Mouse (Mus musculus): Measurements from ENCODE around the gene Slc16a13. TPM values are rescaled to one million over a fixed set of nuclear protein-coding genes. Genes with fewer than 3 reads are reported as not detected.

The Slc16a13 gene
- polyA plus RNA-seq, 2 experiments: 9.2 to 9.3 TPM

DNA sequence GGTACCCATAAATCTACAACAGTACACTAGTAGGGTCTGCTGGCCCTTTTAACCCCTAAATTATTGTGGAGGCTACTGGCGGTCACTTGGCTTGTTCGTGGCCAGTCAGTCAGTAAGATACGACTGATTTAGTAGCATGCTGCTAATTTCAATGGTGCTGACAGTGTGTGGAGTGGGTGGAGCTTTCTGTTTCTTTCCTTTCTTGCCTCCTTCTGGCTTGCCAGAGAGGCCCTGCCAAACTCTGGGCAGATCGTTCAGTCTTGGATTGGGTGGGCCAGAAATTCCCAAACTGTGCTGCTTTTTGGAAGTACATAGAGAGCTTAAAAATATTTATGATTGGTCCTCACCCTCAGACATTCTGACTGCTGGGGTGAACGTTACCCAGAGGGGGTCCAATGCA is 6.3 kb upstream of the Slc16a13 start:
- TF ChIP-seq POLR2A (IDR thresholded peaks at IDR 0.05; ENCODE audit: borderline replicate concordance, extremely low read depth, insufficient read depth, insufficient read length): no peak
- Histone ChIP-seq H3K4me3 (replicated peaks; ENCODE audit: low read length) (0 out of 2 replicates have a peak overlapping the region, but pooled peaks have one; percentile 25), H3K27me3 (ENCODE audit: control insufficient read depth, insufficient read depth, low read length) (peaks cover 55% of the 10 kb centered on the region), H3K4me2 (replicated peaks; ENCODE audit: low read depth, low read length, severe bottlenecking) (peak overlapping the region; percentile 32), H3K9ac (ENCODE audit: low read depth, low read length, severe bottlenecking) (no peak overlapping the region), H3K4me1 (ENCODE audit: control insufficient read depth, insufficient read depth, low read length) (peaks cover 13% of the 10 kb centered on the region; the same call in 1 of the 2 replicates), H3K9me3 (ENCODE audit: control insufficient read depth, low read length) (no peaks in the 10 kb centered on the region), H3K36me3 (ENCODE audit: control insufficient read depth, insufficient read depth, low read length) (no peaks in the 10 kb centered on the region), H3K27ac (replicated peaks; ENCODE audit: low read depth, low read length) (no peak overlapping the region)
- no peak for ATAC-seq (ENCODE audit: low FRiP score, low read depth)
- WGBS: 32% methylated on average over 5 of the region's 5 CpGs
- no peak for DNase-seq (ENCODE audit: low spot score)

- Histone ChIP-seq H3K36me3 (ENCODE audit: control insufficient read depth, insufficient read depth, low read length) (no peaks in the 10 kb centered on the region), H3K4me2 (replicated peaks; ENCODE audit: low read depth, low read length, severe bottlenecking) (peak overlapping the region; percentile 32), H3K9ac (ENCODE audit: low read depth, low read length, severe bottlenecking) (no peak overlapping the region), H3K4me3 (replicated peaks; ENCODE audit: low read length) (peak overlapping the region; percentile 25), H3K9me3 (ENCODE audit: control insufficient read depth, low read length) (no peaks in the 10 kb centered on the region), H3K27me3 (ENCODE audit: control insufficient read depth, insufficient read depth, low read length) (peaks cover 55% of the 10 kb centered on the region), H3K4me1 (ENCODE audit: control insufficient read depth, insufficient read depth, low read length) (peaks cover 19% of the 10 kb centered on the region; the same call in 1 of the 2 replicates), H3K27ac (replicated peaks; ENCODE audit: low read depth, low read length) (no peak overlapping the region; the same call in 1 of the 2 replicates)
- 5% methylated on average over 18 of the region's 18 CpGs for WGBS
- no peak for DNase-seq (ENCODE audit: low spot score)
- ATAC-seq (ENCODE audit: low FRiP score, low read depth): no peak
- no peak for TF ChIP-seq POLR2A (IDR thresholded peaks at IDR 0.05; ENCODE audit: borderline replicate concordance, extremely low read depth, insufficient read depth, insufficient read length)
These were observed 5.7 kb upstream of the Slc16a13 start for GRCm38 (mm10) chr11:70226602-70226890.

GRCm38 (mm10) chr11:70225798-70226601 is 5.1 kb upstream of the Slc16a13 start:
- DNase-seq (ENCODE audit: low spot score) (no peak), ATAC-seq (ENCODE audit: low FRiP score, low read depth) (no peak)
- Histone ChIP-seq H3K27me3 (ENCODE audit: control insufficient read depth, insufficient read depth, low read length) (peaks cover 55% of the 10 kb centered on the region), H3K9me3 (ENCODE audit: control insufficient read depth, low read length) (no peaks in the 10 kb centered on the region), H3K4me1 (ENCODE audit: control insufficient read depth, insufficient read depth, low read length) (peaks cover 22% of the 10 kb centered on the region; the same call in 1 of the 2 replicates), H3K4me2 (replicated peaks; ENCODE audit: low read depth, low read length, severe bottlenecking) (peak overlapping the region; percentile 32), H3K4me3 (replicated peaks; ENCODE audit: low read length) (peak overlapping the region; percentile 25), H3K27ac (replicated peaks; ENCODE audit: low read depth, low read length) (no peak overlapping the region), H3K9ac (ENCODE audit: low read depth, low read length, severe bottlenecking) (no peak overlapping the region), H3K36me3 (ENCODE audit: control insufficient read depth, insufficient read depth, low read length) (no peaks in the 10 kb centered on the region)
- WGBS: 20% methylated on average over 27 of the region's 27 CpGs
- TF ChIP-seq POLR2A (IDR thresholded peaks at IDR 0.05; ENCODE audit: borderline replicate concordance, extremely low read depth, insufficient read depth, insufficient read length): no peak

GRCm38 (mm10) chr11:70223724-70224123 is 2.9 kb upstream of the Slc16a13 start:
- DNase-seq (ENCODE audit: low spot score) (no peak), ATAC-seq (ENCODE audit: low FRiP score, low read depth) (no peak)
- 82% methylated on average over 9 of the region's 9 CpGs for WGBS
- H3K27me3 ChIP-seq (ENCODE audit: control insufficient read depth, insufficient read depth, low read length): peaks cover 39% of the 10 kb centered on the region
- no peak overlapping the region for H3K27ac ChIP-seq (replicated peaks; ENCODE audit: low read depth, low read length)
- H3K9ac ChIP-seq (ENCODE audit: low read depth, low read length, severe bottlenecking): no peak overlapping the region
- H3K4me2 ChIP-seq (replicated peaks; ENCODE audit: low read depth, low read length, severe bottlenecking): no peak overlapping the region
- H3K4me1 ChIP-seq (ENCODE audit: control insufficient read depth, insufficient read depth, low read length): peaks cover 31% of the 10 kb centered on the region
- H3K9me3 ChIP-seq (ENCODE audit: control insufficient read depth, low read length): no peaks in the 10 kb centered on the region
- H3K36me3 ChIP-seq (ENCODE audit: control insufficient read depth, insufficient read depth, low read length): no peaks in the 10 kb centered on the region
- TF ChIP-seq POLR2A (IDR thresholded peaks at IDR 0.05; ENCODE audit: borderline replicate concordance, extremely low read depth, insufficient read depth, insufficient read length): no peak
- no peak overlapping the region for H3K4me3 ChIP-seq (replicated peaks; ENCODE audit: low read length)

GRCm38 (mm10) chr11:70221603-70222500 is 988 bp upstream of the Slc16a13 start:
- Histone ChIP-seq H3K9me3 (ENCODE audit: control insufficient read depth, low read length) (no peaks in the 10 kb centered on the region), H3K27me3 (ENCODE audit: control insufficient read depth, insufficient read depth, low read length) (peaks cover 24% of the 10 kb centered on the region), H3K36me3 (ENCODE audit: control insufficient read depth, insufficient read depth, low read length) (peaks cover 6% of the 10 kb centered on the region), H3K4me2 (replicated peaks; ENCODE audit: low read depth, low read length, severe bottlenecking) (peak overlapping the region; percentile 74), H3K27ac (replicated peaks; ENCODE audit: low read depth, low read length) (peak overlapping the region; percentile 69), H3K4me1 (ENCODE audit: control insufficient read depth, insufficient read depth, low read length) (peaks cover 29% of the 10 kb centered on the region), H3K4me3 (replicated peaks; ENCODE audit: low read length) (peak overlapping the region; percentile 47), H3K9ac (ENCODE audit: low read depth, low read length, severe bottlenecking) (peak overlapping the region; percentile 50; the same call in 1 of the 2 replicates)
- TF ChIP-seq POLR2A (IDR thresholded peaks at IDR 0.05; ENCODE audit: borderline replicate concordance, extremely low read depth, insufficient read depth, insufficient read length): no peak
- DNase-seq (ENCODE audit: low spot score) (no peak), ATAC-seq (ENCODE audit: low FRiP score, low read depth) (no peak)
- 11% methylated on average over 14 of the region's 14 CpGs for WGBS

Measured in limb, embryonic 14.5 days (tissue).